Mouse (Mus musculus) frontal cortex, postnatal 36 days (tissue): ENCODE data around the gene Nxph3.
A peak's percentile ranks its signal among the peaks of the same experiment; 100 is the strongest.

ENCODE experiments used
- DNase-seq, 2 experiments: peaks; one replicate each; pipeline ENCODE4 v3.0.0; 2022; ENCODE audit warnings: low spot score in 2 of 2

The Nxph3 gene

DNA sequence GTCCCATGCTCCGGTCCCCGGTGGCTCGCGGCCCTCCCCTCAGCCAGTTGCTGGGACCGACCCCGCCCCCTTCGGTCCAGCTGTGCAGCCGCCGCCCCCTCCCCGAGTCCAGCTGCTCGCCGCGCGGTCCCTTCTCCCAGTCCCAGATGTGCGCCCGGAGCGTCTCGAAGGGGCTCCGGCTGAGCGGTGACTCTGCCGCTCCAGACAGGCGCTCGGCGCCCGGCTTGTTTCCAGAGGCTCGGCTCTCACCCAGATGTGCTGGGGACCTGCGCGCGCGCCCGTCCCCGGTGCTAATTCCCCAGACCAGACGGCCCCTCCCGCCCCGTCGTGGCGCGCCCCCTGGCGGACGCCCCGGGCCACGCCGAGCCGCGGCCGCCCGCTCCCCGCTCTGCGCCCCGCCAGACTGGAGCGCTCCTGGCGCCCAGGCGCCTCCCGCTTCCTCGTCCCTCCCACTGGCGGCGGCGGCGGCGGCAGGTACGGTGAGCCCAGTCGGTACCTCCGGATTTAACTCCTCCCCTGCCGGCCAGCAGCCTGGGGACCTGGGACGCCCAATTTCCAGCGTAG is at the start of gene Nxph3:
Gene Nxph3 (minus strand): TSS at position 273 of the 564 bp plus-strand sequence.
- peak in 1 of 2 experiments; percentile 45 for DNase-seq

DNA sequence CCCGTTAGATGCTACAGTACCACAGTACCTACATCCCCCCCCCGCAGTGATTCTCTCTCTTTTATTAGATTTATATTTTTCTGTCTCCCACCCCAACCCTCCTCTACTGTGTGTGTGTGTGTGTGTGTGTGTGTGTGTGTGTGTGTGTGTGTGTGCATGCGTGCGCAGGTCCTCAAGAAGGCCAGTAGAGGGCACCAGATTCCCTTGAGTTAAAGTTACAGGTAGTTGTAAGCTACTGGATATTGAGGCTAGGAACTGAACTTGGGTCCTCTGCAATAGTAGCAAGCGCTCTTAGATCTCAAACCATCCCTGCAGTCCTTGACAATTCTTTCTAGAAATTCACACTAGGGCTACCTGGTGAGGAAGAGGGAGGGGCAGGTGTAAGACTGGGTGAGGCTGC is 49.5 kb upstream of the Nxph3 start:
- no peak for DNase-seq

DNA sequence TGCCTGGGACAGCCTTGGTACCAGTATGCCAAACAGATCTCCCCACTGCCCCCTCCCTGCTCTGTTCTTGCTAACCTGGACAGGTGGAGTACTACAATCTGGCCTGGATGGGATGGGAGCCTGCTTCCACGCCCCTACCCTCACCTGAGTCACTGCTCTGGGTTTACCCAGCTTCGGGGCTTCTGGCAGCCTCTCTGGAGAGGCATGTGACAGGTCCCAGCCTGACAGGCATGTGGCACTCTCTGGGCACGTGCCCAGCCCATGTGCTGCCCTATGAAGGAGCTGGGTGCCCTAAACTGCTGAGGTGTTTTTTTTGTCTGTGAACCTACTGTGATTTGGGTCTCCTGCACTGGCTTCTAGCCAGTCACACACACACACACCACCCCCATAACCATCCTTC is 46.4 kb upstream of the Nxph3 start:
- DNase-seq: no peak

DNA sequence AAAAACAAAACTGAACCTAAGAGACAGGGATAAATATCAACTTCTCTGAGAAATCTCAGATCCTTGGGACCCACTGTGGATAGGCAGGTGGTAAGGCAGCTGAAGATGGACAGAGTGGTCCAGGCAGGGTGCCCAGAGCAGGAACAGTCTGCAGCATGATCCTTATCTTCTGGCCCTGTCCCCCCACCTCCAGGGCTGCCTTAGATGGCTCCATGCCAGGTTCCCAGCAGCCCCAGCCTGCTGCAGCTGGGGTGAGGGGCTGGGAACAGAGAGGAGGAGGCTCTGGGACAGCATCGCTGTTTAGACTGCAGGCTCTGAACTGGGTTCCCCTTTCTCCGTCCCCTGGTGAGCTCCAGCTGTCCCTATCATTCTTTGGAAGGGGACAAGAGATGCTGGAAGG is 45.4 kb upstream of the Nxph3 start:
- no peak for DNase-seq

DNA sequence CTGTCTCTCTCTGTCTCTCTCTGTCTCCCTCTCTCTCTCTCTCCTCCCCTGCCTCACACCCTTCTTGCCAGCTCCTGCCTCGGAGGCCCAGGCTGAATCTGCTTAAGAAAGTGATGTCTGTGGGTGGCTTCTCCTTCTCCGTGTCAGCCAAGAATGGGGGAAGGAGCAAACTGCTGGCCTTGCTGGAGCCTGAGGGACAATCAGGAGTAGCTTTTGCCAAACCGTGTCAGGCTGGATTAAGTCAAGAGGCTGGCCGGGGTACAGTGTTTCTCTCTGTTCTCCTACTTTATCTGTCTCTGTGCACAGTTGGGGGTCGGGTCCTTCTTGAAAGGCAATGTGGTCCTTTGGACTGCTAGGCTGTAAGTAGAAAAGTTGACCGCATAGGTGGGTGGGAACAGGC is 43.3 kb upstream of the Nxph3 start:
- peak in 1 of 2 experiments; percentile 17 for DNase-seq

DNA sequence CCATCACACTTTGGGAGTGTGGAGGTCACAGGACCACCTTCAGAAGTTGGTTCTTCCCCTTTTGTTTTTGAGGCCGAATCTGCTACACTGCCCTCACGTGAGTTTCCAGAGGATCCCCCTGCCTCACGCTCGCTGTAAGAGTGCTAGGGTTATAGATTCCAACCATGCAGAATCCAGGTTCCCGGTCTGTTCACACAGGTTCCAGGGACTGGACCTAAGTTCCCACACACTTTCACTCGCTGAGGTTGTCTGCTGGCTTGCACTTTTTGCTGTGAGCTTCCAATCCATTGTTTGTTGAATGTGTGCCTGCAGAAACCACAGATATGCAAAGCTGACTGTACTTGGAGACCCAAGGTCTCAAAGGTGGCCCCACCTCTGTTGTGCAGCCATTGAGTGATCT is 42.7 kb upstream of the Nxph3 start:
- no peak for DNase-seq

DNA sequence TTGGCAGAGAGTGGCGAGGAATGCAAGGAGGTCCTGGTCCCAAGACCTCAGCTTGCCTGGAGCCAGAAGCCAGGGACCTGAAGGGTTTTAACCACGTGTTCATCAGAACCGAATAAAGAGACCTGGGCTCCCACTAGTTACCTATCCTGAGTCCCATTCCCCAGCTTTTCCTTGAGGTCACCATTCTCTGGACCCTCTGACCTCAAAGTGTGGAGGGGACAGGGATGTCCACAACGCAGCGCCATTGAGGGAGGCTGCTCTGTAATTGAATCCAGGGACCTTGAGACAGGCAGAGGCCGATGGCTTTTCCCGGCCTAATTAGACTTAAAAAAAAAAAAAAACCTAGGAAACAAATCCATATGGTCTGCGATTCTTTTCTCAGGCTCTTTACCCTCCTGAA is 40.9 kb upstream of the Nxph3 start:
- DNase-seq: no peak

DNA sequence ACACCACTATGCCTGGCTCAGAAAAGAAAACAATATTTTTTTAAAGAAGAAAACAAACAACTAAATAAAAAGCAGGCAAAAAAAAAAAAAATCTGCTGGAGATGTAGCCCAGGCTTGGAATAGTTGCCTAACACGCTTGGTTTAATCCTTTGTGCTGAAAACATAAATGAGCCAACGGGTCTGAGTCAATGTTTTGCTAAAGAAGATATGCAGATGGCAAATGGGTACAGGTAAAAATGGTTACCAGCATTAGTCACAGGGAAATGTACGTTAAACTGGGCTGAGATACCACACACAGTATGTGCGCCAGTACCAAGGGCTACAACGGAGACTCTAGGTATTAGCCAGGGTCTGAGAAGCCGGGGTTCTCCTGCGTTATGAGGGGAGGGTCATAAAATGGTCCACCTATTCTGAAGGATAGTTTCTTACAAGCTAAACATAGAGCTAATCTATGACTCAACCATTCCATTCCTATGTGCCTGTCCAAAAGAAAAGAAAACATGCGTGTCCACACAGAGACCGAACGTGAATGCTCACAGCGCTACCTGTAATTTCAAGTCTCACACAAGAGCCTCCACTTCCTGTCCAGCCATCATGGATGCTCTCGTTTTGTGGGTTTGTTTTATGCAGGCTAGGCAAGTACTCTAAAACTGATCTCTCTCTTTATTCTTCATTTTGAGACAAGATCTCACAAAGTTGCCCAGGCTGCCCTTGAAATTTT is 36.1 kb upstream of the Nxph3 start:
- DNase-seq: no peak

DNA sequence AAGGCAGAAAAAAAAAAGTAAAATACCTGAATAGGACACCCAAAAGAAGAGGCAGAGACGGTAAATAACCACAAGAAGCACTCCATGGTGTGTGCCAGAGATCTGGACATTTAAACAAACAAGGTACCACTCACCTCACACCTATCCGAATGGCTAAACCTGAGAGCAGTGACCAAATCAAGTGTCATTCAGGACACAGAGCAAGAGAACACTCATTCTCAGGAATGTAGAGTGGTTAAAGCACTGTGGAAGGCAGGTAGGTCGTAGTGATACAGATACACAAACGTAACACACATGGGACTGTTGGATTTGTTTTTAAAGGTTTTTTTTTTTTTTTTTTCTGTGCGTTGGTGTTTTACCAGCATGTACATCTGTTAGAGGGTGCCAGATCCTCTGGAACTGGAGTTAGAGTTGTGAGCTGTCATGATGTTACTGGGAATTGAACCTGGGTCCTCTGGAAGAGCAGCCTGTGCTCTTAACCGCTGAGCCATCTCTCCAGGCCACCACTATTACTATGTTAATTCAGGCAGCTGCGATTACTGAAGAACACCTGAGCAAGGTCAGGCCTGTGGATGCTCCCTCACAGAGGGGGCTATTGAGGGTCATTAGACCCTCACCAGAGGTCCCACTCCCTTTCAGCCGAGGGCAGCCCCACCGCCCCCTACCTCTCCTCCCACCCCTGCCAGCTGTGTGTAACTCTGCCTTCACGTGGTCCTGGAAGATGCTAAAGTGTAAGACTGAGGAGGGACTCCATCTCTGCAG is 31.8 kb upstream of the Nxph3 start:
- no peak for DNase-seq

DNA sequence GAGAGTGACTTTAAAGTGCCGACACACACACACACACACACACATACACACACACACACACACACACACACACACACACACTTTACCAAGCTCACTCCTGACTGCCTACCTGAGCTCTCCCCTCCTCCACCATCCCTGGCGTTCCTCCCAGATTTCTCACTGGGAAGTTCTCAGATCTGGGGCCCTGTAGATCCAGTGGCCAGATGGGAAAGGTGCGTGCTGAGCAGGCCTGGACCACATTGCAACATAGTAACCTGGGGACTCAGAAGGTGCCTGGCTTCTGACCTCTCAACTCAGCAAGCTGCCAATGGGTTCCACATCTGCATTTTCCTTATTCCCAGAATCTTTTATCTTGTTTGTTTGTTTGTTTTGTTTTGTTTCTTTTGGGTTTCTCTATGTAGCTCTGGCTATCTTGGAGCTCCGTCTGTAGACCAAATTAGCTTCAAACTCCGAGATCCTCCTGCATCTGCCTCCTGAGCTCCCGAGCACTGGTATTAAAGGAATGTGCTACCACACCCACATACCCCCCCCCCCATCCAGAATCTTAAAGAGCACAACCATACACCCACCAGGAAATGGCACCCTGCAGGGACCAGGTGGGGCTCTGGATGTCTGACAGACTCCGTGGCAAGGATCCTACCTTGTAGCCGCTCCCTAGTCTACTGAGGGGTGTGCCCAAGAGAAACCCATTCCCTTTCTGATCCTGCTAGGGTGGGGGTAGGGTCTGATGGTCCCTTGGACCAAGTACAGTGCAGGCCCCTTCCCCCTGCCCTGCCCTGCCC is 30.4 kb upstream of the Nxph3 start:
- no peak for DNase-seq

DNA sequence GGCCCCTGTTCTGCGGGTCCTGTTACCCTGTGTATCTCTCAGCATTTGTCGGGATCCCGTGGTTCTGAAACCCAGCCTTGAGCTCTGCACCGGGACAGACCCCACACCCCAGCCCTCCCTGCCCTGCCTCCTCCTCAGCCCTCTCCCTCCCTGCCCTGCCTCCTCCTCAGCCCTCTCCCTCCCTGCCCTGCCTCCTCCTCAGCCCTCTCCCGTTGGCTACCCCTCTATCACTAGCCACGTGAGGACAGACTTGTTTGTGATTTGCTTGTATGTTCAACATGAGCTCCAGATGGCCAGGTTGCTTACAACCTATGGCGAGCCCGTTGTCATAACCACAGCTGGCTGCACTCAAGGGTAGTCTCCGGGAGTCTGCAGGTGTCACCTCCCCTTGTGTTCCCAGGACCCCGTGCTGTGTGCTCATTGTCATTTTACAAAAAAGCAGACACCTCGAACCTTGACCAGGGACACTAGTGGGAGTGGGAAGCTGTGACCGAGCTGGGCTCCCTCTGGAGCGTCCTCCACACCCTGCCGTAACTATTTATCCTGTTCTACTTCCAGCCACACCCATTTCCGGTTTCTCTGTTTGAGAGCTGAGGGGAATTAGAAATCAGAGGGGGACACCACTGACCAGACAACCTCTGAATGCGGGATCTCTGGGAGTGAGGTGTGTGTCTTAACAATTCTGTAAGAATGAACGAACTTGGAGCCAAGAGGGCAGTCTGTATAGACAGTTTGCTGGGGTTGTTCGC is 26.4 kb upstream of the Nxph3 start:
- no peak for DNase-seq

DNA sequence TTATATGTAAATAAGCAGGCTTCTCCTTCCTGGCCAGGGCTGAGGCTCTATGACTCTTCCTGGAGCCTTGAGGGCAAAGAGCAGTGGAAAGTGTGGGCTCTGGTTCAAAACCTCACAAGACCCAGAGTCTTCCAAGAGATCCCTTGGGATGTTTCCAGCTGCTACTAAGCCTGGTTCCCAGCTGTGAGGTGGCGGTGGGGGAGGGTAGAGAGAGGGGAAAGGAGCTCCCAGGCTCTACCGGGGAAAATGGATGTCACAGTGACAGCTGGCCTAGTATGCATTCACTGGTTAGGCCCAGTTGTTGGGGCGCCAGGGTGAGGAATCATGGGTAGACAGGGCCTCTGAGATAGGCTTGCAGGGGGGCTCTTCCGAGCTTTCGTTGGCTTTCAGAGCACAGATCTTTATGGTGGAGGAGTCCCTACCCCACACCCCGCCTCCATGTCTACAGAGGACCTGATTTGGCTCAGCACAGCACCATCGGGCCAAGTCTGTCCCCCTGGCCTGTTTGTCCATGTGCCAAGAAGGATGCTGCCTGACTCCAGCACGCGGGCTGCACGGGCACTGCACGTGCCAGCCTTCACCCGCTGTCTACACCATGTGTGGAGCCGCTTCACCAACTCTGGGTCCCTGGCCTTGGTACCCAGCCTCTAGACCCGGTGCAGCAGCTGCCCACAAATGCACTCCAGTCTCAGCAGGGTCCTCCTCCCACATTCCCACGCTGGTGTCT is 24.2 kb upstream of the Nxph3 start:
- DNase-seq: no peak

DNA sequence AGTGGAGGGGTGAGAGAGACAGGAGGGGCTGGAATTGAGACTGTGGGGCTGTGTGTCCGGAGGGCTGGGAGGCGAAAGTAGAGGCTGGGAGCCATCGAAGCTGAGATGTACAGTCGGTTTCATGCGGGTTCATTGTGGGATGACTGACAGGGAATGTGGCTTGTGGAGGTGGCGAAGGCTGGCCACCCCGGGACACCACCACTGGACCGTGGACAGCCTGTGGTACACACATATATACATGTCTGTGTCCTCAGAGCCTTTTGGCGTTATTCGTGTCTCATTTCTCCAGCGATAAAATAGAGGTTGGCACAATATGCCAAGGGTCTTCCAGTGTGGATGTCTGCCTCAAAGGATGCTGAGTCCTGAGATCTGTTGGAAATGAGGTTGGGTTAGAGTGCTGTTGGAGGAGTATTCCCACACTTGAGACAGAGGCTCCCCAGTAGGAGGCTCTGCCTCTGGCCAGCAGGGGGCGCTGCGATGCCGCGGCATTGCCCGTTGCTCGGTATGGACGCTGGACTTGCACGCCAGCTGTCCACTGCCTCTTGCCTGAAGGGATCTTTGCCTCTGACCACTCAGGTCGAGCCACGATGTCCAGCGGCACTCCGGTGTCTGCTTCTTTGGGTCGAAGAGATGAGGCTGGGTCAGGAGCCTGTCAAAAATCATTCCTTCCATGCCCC is 19.3 kb upstream of the Nxph3 start:
- peak; percentile 88 to 89 for DNase-seq

DNA sequence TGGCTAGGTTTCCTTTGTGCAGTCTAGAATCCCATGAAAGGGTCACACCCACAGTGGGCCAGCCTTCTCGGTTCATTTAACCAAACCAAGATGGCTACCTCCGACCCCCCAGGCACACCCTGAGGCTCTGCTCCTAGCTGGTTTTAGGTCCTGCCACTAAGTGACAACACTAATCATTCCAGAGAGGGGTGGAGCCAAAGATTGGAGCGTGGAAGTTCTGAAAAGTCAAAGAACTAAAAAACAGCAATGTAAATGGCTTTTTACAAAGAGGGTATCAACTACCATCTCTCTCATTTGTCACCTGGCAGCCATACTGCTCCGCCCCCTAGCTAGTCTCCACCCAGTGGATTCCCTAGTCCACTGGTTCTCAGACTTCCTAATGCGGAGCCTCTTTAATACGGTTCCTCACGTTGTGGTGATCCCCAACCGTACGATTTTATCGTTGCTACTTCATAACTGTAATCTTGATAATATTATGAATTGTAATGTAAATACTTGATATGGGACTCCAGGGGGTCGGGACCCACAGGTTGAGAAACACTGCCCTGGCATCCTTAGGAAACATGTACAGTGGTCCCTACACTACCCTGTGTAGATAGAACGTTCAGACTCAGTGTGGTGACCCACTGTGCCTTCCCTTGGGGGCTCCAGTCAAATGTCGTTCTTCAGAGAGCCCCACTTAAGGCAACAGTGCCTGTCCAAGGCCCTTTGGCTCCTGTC is 18.1 kb upstream of the Nxph3 start:
- no peak for DNase-seq

DNA sequence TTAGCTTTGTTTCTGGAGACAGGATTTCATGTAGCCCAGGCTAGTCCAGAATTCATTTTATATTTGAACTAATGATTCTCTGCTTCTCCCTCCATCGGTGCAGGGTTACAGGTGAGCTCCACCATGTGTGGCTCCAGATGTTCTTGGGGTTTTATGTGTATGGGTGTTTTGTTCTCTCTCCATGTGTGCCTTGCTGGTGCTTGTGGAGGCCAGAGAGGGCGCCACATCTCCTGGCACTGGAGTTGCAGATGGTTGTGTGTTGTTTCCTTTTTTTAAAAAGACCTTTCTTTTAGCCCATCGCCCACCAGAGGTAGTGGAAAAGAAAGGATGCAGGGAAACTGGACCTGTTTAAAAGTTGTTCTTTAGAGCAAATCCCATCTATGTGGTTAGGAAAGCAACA is 13.9 kb upstream of the Nxph3 start:
- DNase-seq: no peak

DNA sequence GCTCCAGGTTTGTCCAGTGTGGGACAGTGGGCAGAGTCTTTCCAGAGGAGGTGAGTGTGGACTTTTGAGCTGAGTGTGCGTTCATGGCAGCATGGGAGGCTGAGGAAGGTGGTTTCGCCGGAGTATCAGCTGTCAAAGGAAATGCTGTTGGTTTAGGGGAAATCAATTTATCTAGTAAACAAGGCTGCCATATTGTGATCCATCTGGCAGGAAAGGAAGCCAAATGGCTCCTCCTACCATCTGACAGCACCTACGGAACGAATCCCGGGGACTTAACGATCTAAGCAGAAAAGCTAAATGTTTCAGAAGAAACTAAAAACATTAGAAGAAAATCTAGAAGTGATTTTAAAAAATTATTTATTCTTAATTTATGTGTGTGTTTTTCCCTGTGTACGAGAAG is 12.9 kb upstream of the Nxph3 start:
- no peak for DNase-seq

DNA sequence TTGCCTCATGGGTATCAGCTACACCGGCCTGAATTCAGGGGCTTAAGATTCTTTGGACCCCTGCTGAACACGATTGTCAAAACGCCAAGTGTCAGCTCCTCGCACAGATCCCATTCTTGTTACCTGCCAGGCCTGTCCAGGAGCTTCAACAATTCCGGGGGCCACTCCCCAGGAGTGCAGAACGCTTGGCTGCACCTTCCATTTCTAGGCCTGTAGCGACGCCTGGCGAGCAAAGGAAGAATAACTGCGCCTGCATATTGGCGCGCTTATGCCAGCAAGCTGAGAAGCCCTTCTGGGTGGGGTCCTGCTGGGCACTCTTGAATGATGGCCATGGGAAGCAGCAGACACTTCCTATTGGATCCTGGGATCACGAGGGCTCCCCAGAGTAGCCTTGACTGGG is 7.2 kb upstream of the Nxph3 start:
- peak; percentile 77 to 81 for DNase-seq

DNA sequence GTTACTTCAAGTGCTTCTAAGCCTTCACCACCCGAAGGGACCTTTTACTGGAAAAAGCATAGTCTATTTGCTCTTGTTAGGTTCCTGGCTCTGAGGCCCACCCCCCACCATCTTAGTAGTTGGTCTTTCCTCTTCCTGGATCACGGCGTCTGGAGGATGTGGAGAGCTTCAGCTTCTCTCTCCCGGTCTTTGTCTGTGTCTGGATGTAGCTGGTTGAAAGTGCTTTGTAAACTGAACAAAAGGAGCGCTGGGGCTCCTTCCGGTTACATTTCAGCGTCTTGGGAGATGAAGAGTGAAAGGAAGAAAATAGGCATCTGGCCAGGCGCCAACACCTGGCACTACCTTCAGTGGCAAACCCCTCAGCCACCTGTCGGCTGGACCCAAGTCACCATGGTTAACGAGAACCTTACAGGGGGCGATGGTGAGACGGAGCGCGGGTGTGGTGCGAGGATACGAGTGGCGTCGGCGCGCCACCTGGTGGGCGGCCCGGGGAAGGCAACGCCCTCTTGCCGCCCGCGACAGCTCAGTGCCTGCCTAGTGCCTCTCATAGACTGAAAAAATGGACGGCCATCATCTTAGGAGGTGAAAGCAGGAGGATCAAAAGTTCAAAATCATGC is 6.2 kb upstream of the Nxph3 start:
- DNase-seq: peak; percentile 83 to 89

DNA sequence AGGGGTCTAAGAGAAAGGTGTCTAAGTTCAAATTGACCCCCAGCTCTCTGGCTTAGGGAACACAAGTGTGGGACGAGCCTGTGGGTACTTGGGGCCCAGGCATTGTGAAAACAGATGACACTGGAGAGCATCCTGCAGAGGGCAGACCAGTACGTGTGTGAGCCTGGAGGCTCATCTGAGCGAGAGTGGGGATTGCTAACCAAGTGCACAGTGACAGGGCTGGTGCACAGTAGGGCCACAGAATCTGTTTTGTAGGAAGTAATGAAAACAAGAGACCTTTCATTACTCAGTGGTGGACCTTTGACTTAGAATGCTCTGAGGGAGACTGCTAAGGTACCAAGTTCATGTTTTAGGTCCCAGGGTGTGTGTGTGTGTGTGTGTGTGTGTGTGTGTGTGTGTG is 5.6 kb upstream of the Nxph3 start:
- DNase-seq: no peak
